Comparison of ENCODE assay signal across 11 mouse cellular contexts in genomic region chr11:52675022-52675421, GRCm38 (mm10).
"Had no signal": no experiment of that assay in that cellular context is flagged by ENCODE, and none has a peak within 500 bp of the region (broad histone marks: within the 10 kb centered on the region; RNA-seq: fewer than 3 reads in every experiment).

No protein-coding gene starts in this region.

- H3K4me3 ChIP-seq: limb, embryonic 13.5 days; myocyte; neural tube, embryonic 15.5 days had no signal

- H3K27me3 ChIP-seq: limb, embryonic 13.5 days; neural tube, embryonic 15.5 days had no signal

- H3K36me3 ChIP-seq: limb, embryonic 13.5 days; neural tube, embryonic 15.5 days had no signal

- H3K9ac ChIP-seq: limb, embryonic 13.5 days; liver, embryonic 14.5 days; neural tube, embryonic 15.5 days had no signal

- H3K4me2 ChIP-seq: limb, embryonic 13.5 days; neural tube, embryonic 15.5 days had no signal

- H3K4me1 ChIP-seq: limb, embryonic 13.5 days had no signal

- H3K9me3 ChIP-seq: limb, embryonic 13.5 days; neural tube, embryonic 15.5 days had no signal

- H3K27ac ChIP-seq: limb, embryonic 13.5 days; liver, embryonic 14.5 days; neural tube, embryonic 15.5 days had no signal

- DNase-seq: kidney, adult 18-20 months; left cerebral cortex, postnatal 4 days; lung, adult 18-20 months; midbrain, embryonic 14.5 days; right cerebral cortex, adult 18-20 months; right cerebral cortex, postnatal 25 days; thymus, postnatal 36 days had no signal
